In genomic region chr9:58709939-58710338, GRCm38 (mm10) we compare ENCODE assay signal across 9 mouse cellular contexts. TPM values are rescaled to one million over a fixed set of nuclear protein-coding genes. Genes with fewer than 3 reads are reported as not detected.
A peak's percentile ranks its signal among the peaks of the same experiment; 100 is the strongest.
DNase-seq lines count a peak whose midpoint lies in the region; ATAC-seq and TF ChIP-seq lines count a peak whose summit lies in the region.
"Had no signal": no experiment of that assay in that cellular context is flagged by ENCODE, and none has a peak within 500 bp of the region (broad histone marks: within the 10 kb centered on the region; RNA-seq: fewer than 3 reads in every experiment).

No protein-coding gene starts in this region.

- H3K36me3 ChIP-seq in forebrain, embryonic 11.5 days (ENCODE audit: control insufficient read depth, insufficient read depth, low read length): no peaks in the 10 kb centered on the region
- H3K36me3 ChIP-seq in forebrain, embryonic 15.5 days: no peaks in the 10 kb centered on the region
- no peaks in the 10 kb centered on the region for H3K36me3 ChIP-seq in G1E (replicated peaks)

- H3K4me2 ChIP-seq in forebrain, embryonic 11.5 days (ENCODE audit: low read depth, low read length, severe bottlenecking): no peak overlapping the region
- H3K4me2 ChIP-seq in forebrain, embryonic 15.5 days (replicated peaks): no peak overlapping the region

- H3K9ac ChIP-seq in forebrain, embryonic 11.5 days (ENCODE audit: low read length): no peak overlapping the region
- no peak overlapping the region for H3K9ac ChIP-seq in forebrain, embryonic 15.5 days (replicated peaks)

- no peak overlapping the region for H3K4me3 ChIP-seq in forebrain, embryonic 11.5 days (ENCODE audit: low read depth, low read length)
- H3K4me3 ChIP-seq in forebrain, embryonic 15.5 days: no peak overlapping the region
- H3K4me3 ChIP-seq in G1E (ENCODE audit: low read depth, low read length): no peak overlapping the region
- H3K4me3 ChIP-seq: megakaryocyte, embryonic 14.5 days had no signal

- no peak for ATAC-seq in forebrain, embryonic 11.5 days (replicated peaks; ENCODE audit: low FRiP score)
- ATAC-seq in forebrain, embryonic 15.5 days (replicated peaks): no peak
- ATAC-seq in G1E (ENCODE audit: extremely low read depth, insufficient number of reproducible peaks, low FRiP score, poor library complexity, severe bottlenecking): no peak

- no peak overlapping the region for H3K27ac ChIP-seq in forebrain, embryonic 11.5 days (ENCODE audit: low read depth, low read length)
- H3K27ac ChIP-seq in forebrain, embryonic 15.5 days (replicated peaks): no peak overlapping the region

- TF ChIP-seq CTCF in G1E (IDR thresholded peaks at IDR 0.05; ENCODE audit: low read depth, low read length): peak; percentile 58

- H3K4me1 ChIP-seq in forebrain, embryonic 11.5 days (replicated peaks; ENCODE audit: control insufficient read depth, insufficient read depth, low read length): no peaks in the 10 kb centered on the region
- H3K4me1 ChIP-seq in forebrain, embryonic 15.5 days: no peaks in the 10 kb centered on the region
- H3K4me1 ChIP-seq in G1E (ENCODE audit: insufficient read depth, low read depth, low read length): 0 out of 2 replicates have a peak, but pooled peaks cover 3% of the 10 kb centered on the region

- H3K27me3 ChIP-seq in forebrain, embryonic 11.5 days (ENCODE audit: control insufficient read depth, insufficient read depth, low read length): no peaks in the 10 kb centered on the region
- no peaks in the 10 kb centered on the region for H3K27me3 ChIP-seq in forebrain, embryonic 15.5 days
- peaks cover 19% of the 10 kb centered on the region for H3K27me3 ChIP-seq in G1E (ENCODE audit: insufficient read depth, low read length)

- H3K9me3 ChIP-seq in forebrain, embryonic 11.5 days (ENCODE audit: control insufficient read depth, low read length): no peaks in the 10 kb centered on the region
- no peaks in the 10 kb centered on the region for H3K9me3 ChIP-seq in forebrain, embryonic 15.5 days
- no peaks in the 10 kb centered on the region for H3K9me3 ChIP-seq in G1E (replicated peaks)
- H3K9me3 ChIP-seq: megakaryocyte, embryonic 14.5 days had no signal

- 2% methylated on average over 2 of the region's 2 CpGs for WGBS in forebrain, embryonic 11.5 days
- WGBS in forebrain, embryonic 15.5 days: 6% methylated on average over 2 of the region's 2 CpGs

- peak; percentile 81 for DNase-seq in forebrain, embryonic 11.5 days (ENCODE audit: low spot score)
- DNase-seq in G1E (ENCODE audit: low spot score): peak; percentile 30
- DNase-seq in cerebellum, adult 8-10 months: peak; percentile 56
- DNase-seq in gastrocnemius, postnatal 10 days: peak; percentile 52
- DNase-seq in layer of hippocampus, postnatal 10 days (ENCODE audit: low spot score in 2 of 2): peak; percentile 70 to 77
- peak; percentile 34 to 70 for DNase-seq in lung, postnatal 4 days
- DNase-seq in telencephalon, adult 2 months (ENCODE audit: low read depth, low spot score): peak; percentile 32

RNA-seq across cellular contexts. Expression of gene Rec114, which starts 33.8 kb away (rescaled TPM):
- polyA plus RNA-seq in forebrain, embryonic 11.5 days (2014; fragmentation: Nextera tagmentation; extraction: Ambion mirVana): 0.91 and 2.0 TPM in 2 replicates
- 1.5 and 1.6 TPM in 2 replicates for polyA plus RNA-seq in forebrain, embryonic 15.5 days (2015; fragmentation: Nextera tagmentation; extraction: Ambion mirVana)
- total RNA-seq in G1E (2014; fragmentation: Nextera tagmentation) (not detected in 2 replicates), G1E (2017) (1.7 and 2.1 TPM in 2 replicates)
- polyA plus RNA-seq in G1E (2012): not detected in 2 replicates
- 1 to 10 TPM; 1.1 to 1.2 TPM for total RNA-seq in gastrocnemius, postnatal 10 days (2021)
- total RNA-seq in layer of hippocampus, postnatal 10 days (2021): 1 to 10 TPM in 1 of 2 experiments, under 1 TPM in 1; 0.65 to 1.3 TPM

Comparison
In these comparisons a context has a peak if more than half of its experiments do, and no peak if none do; other contexts are left out.
1. DNase-seq: peak in every context shown above with its lines; median percentile 81 in forebrain, embryonic 11.5 days; 74 in layer of hippocampus, postnatal 10 days; 56 in cerebellum, adult 8-10 months; 52 in gastrocnemius, postnatal 10 days; 52 in lung, postnatal 4 days; 32 in telencephalon, adult 2 months; 30 in G1E.